Mouse (Mus musculus): ENCODE results near the gene Esam. TPM values are rescaled to one million over a fixed set of nuclear protein-coding genes. Genes with fewer than 3 reads are reported as not detected.
A peak's percentile ranks its signal among the peaks of the same experiment; 100 is the strongest.

The Esam gene
- polyA plus RNA-seq, 1 experiment from 2014 or later: 47.0 TPM

DNA sequence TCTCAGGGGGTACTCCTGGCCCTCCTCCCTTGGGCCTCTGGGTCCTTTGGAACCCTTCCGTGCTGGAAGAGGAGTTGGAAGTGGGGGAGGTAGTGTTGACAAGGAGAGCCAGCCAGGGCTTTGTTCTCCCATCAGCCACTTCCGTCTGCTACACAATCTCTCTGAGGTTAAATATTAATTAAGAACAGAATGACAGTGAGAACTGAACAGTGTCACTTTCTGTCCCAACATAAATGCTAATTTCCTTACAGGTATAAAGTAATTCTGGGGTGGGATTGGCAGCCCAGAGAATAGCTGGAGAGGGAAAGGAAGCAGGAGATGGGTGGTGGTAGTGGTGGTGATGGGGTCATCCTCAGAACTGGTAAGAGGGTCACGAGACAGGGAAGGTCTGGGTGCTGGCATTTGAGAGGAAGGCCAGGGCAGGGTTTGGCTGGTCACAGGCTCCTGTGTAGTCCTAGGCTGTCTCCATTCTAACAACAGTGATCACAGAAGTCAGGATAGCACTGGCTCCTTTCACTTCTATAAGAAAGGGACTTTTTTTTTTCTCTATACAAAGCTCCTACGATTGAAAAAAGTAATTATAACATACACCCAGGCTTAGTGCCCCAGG lies 40.8 kb downstream of the Esam start:
- Histone ChIP-seq H3K9ac (no peak overlapping the region), H3K4me1 (peaks cover 8% of the 10 kb centered on the region; the same call in 1 of the 2 replicates), H3K4me2 (no peak overlapping the region), H3K36me3 (replicated peaks) (no peaks in the 10 kb centered on the region), H3K27ac (no peak overlapping the region), H3K27me3 (replicated peaks) (no peaks in the 10 kb centered on the region), H3K4me3 (no peak overlapping the region), H3K9me3 (no peaks in the 10 kb centered on the region)
- WGBS: 39% methylated on average over 4 of the region's 4 CpGs
- 0 out of 2 replicates have a peak, but pooled peaks have one; percentile 39 for ATAC-seq (replicated peaks)

DNA sequence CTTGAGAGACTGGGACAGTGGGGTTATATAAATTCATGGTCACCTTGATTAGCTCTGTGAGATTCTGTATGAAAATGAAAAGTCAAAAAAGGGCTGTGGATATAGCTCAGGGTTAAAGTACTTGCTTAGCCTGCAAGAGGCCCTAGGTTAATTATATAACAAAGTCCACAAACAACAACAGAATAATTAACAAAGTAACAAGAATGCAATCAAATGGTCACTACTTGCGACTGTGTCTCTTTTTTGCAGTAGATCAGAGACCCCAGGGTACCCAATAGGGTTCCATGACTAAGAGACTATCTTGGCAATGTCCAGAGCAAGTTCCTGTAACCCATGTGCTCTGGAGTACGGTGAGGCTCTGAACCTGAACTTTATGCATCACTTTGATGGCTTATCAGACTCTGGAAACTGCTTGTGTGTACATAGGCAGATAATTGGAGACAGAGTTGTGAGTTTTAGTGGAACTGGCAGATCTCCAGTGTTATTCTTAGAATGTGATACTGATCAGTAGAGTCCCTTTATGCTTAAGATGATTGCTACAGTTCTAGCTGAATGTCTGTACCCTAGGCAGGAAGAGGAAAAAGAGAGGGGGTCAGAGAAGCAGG lies 41.5 kb downstream of the Esam start:
- Histone ChIP-seq H3K36me3 (replicated peaks) (no peaks in the 10 kb centered on the region), H3K9ac (no peak overlapping the region), H3K9me3 (no peaks in the 10 kb centered on the region), H3K27me3 (replicated peaks) (no peaks in the 10 kb centered on the region), H3K27ac (no peak overlapping the region), H3K4me2 (no peak overlapping the region), H3K4me1 (peaks cover 8% of the 10 kb centered on the region; the same call in 1 of the 2 replicates), H3K4me3 (no peak overlapping the region)
- 97% methylated on average over 2 of the region's 2 CpGs for WGBS
- ATAC-seq (replicated peaks): no peak

DNA sequence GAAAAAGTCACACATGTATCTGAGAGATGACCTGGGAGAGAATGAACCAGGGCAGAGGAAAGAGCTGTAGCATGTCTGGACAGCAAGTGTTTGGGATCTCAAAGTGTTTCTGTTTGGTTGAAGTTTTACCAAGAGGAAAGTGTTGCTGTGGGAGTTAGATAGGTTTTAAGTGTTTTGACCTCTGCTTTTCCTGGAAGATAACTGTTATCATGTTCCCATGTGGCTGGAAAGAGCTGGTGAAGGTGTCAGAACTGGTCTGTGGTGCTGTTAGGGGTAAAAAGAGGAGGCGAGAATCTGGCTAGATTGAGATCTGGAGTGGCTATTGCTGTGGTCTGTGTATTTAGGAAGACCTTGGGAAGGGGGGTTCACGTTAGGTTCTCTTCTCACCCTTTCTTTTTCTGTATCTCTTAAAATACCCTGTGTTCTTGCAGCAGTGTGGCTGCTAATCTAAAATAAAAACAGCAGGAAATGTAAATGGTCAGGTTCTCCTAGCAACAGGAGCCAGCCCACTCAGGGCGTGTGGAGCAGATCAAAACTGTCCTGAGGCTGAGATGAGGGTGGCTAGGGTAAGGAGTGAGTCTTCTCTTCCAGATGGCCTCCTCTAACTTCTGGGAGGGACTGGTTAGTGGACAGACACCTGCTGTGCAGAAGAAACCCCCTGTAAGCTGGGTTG lies 44.5 kb downstream of the Esam start:
- H3K9ac ChIP-seq: no peak overlapping the region
- H3K4me3 ChIP-seq: no peak overlapping the region
- H3K9me3 ChIP-seq: no peaks in the 10 kb centered on the region
- H3K4me1 ChIP-seq: peaks cover 15% of the 10 kb centered on the region
- no peak overlapping the region for H3K27ac ChIP-seq
- no peaks in the 10 kb centered on the region for H3K27me3 ChIP-seq (replicated peaks)
- WGBS: 64% methylated on average over 3 of the region's 3 CpGs
- no peak for ATAC-seq (replicated peaks)
- no peaks in the 10 kb centered on the region for H3K36me3 ChIP-seq (replicated peaks)
- H3K4me2 ChIP-seq: no peak overlapping the region

DNA sequence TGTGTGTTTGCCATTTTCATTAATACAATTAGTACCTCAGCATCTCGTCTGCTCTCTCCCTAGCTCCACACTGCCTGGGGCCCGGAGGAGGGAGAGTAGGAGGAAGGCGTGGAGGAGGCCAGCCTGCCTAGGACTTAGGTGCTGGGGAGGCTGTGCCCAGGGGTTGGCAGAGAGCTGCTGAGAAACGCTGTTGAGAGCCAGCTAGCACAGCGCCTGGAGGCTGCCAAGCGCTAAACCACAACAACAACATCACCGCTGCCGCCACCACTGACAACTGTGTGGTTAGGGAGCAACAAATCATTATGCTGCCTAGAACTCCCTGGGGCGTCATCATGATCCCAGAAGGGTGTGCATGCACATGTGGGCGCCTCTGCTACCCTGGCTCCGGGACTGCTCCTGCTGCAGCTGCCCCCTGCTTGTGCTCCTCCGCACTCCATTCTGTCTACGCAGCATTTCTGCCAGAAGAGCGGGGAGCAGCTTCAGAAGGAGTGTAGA lies 48.6 kb downstream of the Esam start:
- Histone ChIP-seq H3K9me3 (no peaks in the 10 kb centered on the region), H3K9ac (no peak overlapping the region), H3K4me3 (peak overlapping the region; percentile 9; the same call in 1 of the 2 replicates), H3K27ac (peak overlapping the region; percentile 67), H3K4me2 (peak overlapping the region; percentile 37), H3K4me1 (peaks cover 7% of the 10 kb centered on the region), H3K27me3 (replicated peaks) (no peaks in the 10 kb centered on the region), H3K36me3 (replicated peaks) (no peaks in the 10 kb centered on the region)
- ATAC-seq (replicated peaks): peak; percentile 78
- 33% methylated on average over 14 of the region's 14 CpGs for WGBS

DNA sequence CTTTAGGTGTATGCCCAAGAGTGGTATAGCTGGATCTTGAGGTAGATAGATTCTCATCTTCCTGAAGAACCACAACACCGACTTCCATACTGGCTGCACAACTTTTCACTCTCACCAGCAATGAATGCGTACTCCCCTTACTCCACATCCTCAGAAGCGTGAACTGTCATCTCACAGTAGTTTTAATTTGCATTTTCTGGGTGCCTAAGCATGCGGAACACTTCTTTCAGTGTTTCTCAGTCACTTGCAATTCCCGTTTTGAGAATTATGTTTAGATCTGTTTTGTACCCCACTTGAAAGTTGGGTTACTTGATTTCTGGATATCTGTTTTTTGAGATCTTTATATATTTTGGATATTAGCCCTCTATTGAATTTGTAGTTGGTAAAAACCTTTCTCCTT lies 55.7 kb downstream of the Esam start:
- Histone ChIP-seq H3K9ac (no peak overlapping the region), H3K4me2 (no peak overlapping the region), H3K4me3 (no peak overlapping the region), H3K27ac (no peak overlapping the region), H3K4me1 (no peaks in the 10 kb centered on the region), H3K36me3 (replicated peaks) (no peaks in the 10 kb centered on the region), H3K27me3 (replicated peaks) (no peaks in the 10 kb centered on the region), H3K9me3 (no peaks in the 10 kb centered on the region)
- 80% methylated on average over 5 of the region's 5 CpGs for WGBS
- no peak for ATAC-seq (replicated peaks)

DNA sequence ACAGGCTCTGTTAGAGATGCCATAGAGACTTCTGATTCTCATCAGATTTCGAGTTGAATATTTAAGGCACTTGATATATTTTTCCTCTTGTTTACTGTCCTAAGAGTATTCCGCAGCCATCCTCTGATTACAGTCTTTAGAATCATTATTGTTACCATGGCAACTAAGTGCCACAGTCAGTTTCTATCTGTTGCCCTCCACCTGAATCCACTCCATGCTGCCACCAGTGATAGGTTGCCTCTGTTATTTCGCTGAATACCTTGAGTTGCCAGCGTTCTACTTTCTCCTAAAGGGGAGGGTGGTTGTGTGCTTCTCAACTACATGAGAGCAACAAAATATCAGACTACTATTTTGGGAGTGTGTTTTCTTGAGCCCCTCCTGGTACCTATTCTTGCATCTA lies 58.8 kb downstream of the Esam start:
- 73% methylated on average over 4 of the region's 4 CpGs for WGBS
- H3K4me3 ChIP-seq: no peak overlapping the region
- H3K36me3 ChIP-seq (replicated peaks): no peaks in the 10 kb centered on the region
- no peak overlapping the region for H3K9ac ChIP-seq
- no peaks in the 10 kb centered on the region for H3K27me3 ChIP-seq (replicated peaks)
- H3K9me3 ChIP-seq: no peaks in the 10 kb centered on the region
- H3K27ac ChIP-seq: no peak overlapping the region
- H3K4me1 ChIP-seq: no peaks in the 10 kb centered on the region
- H3K4me2 ChIP-seq: no peak overlapping the region
- peak; percentile 67; the same call in 1 of the 2 replicates for ATAC-seq (replicated peaks)

Other genes with a start within 250 kb of the Esam start
- gene Ccdc15, start 179.6 kb upstream of the Esam start, polyA plus RNA-seq (2015; fragmentation: Nextera tagmentation; extraction: Ambion mirVana): 7.9 and 8.7 TPM in 2 replicates
- 12.3 and 15.1 TPM in 2 replicates for gene Hepacam, start 160.7 kb upstream of the Esam start, polyA plus RNA-seq (2015; fragmentation: Nextera tagmentation; extraction: Ambion mirVana)
- gene Robo4, start 126.2 kb upstream of the Esam start, polyA plus RNA-seq (2015; fragmentation: Nextera tagmentation; extraction: Ambion mirVana): 5.2 and 6.2 TPM in 2 replicates
- gene Robo3, start 94.8 kb upstream of the Esam start, polyA plus RNA-seq (2015; fragmentation: Nextera tagmentation; extraction: Ambion mirVana): 4.8 and 10.0 TPM in 2 replicates
- 31.9 and 33.8 TPM in 2 replicates for gene Msantd2, start 38.8 kb upstream of the Esam start, polyA plus RNA-seq (2015; fragmentation: Nextera tagmentation; extraction: Ambion mirVana)
- gene Vsig2, start 11.2 kb downstream of the Esam start, polyA plus RNA-seq (2015; fragmentation: Nextera tagmentation; extraction: Ambion mirVana): 0.46 and 0.59 TPM in 2 replicates
- gene Nrgn, start 24.8 kb downstream of the Esam start, polyA plus RNA-seq (2015; fragmentation: Nextera tagmentation; extraction: Ambion mirVana): 5.8 and 6.7 TPM in 2 replicates
- gene Siae, start 27.6 kb downstream of the Esam start, polyA plus RNA-seq (2015; fragmentation: Nextera tagmentation; extraction: Ambion mirVana): 11.5 and 12.0 TPM in 2 replicates
- 8.5 and 8.6 TPM in 2 replicates for gene Spa17, start 85.6 kb downstream of the Esam start, polyA plus RNA-seq (2015; fragmentation: Nextera tagmentation; extraction: Ambion mirVana)
- 83.6 and 92.9 TPM in 2 replicates for gene Tbrg1, start 129.2 kb downstream of the Esam start, polyA plus RNA-seq (2015; fragmentation: Nextera tagmentation; extraction: Ambion mirVana)
- not detected in 2 replicates for gene Panx3, start 141.2 kb downstream of the Esam start, polyA plus RNA-seq (2015; fragmentation: Nextera tagmentation; extraction: Ambion mirVana)
- not detected in 2 replicates for gene Olfr160, start 188.2 kb downstream of the Esam start, polyA plus RNA-seq (2015; fragmentation: Nextera tagmentation; extraction: Ambion mirVana)
- gene Olfr874, start 217.0 kb downstream of the Esam start, polyA plus RNA-seq (2015; fragmentation: Nextera tagmentation; extraction: Ambion mirVana): not detected in 2 replicates
- gene Olfr875, start 243.8 kb downstream of the Esam start, polyA plus RNA-seq (2015; fragmentation: Nextera tagmentation; extraction: Ambion mirVana): 0.10 TPM in 1 of 2 replicates, not detected in the other